Mouse (Mus musculus) heart, embryonic 16.5 days (tissue): Measurements from ENCODE around the gene Ap1g1. TPM values are rescaled to one million over a fixed set of nuclear protein-coding genes. Genes with fewer than 3 reads are reported as not detected.

ENCODE experiments used
- ATAC-seq: fragments of 200-750 bp; cut with Nextera tagmentation; replicated peaks from 2 replicates; pipeline ENCODE4 v1.8.0; 2017; ENCODE audit warnings: moderate number of reproducible peaks; ENCODE audit not compliant: insufficient read depth, low FRiP score; ENCODE audit errors: extremely low read depth
- H3K27ac ChIP-seq: fragments of 300-500 bp; sonication (generic); 2 replicates; pipeline ENCODE4 v1.5.1; 2014; ENCODE audit warnings: mild to moderate bottlenecking, low read length, control low read depth, moderate library complexity
- H3K27me3 ChIP-seq: fragments of 300-500 bp; sonication (generic); 2 replicates; pipeline ENCODE4 v1.6.1; 2014; ENCODE audit warnings: low read length, mixed read lengths; ENCODE audit not compliant: control insufficient read depth, insufficient read depth
- H3K36me3 ChIP-seq: fragments of 300-500 bp; sonication (generic); 2 replicates; pipeline ENCODE4 v1.6.1; 2014; ENCODE audit not compliant: control insufficient read depth, insufficient read depth
- H3K4me1 ChIP-seq: fragments of 300-500 bp; sonication (generic); 2 replicates; pipeline ENCODE4 v1.6.1; 2014; ENCODE audit warnings: low read length, mixed read lengths; ENCODE audit not compliant: control insufficient read depth, insufficient read depth
- H3K4me2 ChIP-seq: fragments of 300-500 bp; sonication (generic); 2 replicates; pipeline ENCODE4 v1.6.1; 2014; ENCODE audit warnings: low read depth, mild to moderate bottlenecking, control low read depth, low read length
- H3K4me3 ChIP-seq: fragments of 300-500 bp; sonication (generic); 2 replicates; pipeline ENCODE4 v1.5.1; 2014; ENCODE audit warnings: mild to moderate bottlenecking, control low read depth, low read length
- H3K9ac ChIP-seq: fragments of 300-500 bp; sonication (generic); 2 replicates; pipeline ENCODE4 v1.6.1; 2014; ENCODE audit warnings: low read length, control low read depth
- H3K9me3 ChIP-seq: fragments of 300-500 bp; sonication (generic); replicated peaks from 2 replicates; pipeline ENCODE4 v1.6.1; 2016; ENCODE audit warnings: low read length; ENCODE audit not compliant: control insufficient read depth
- WGBS: fragments of 180-500 bp; shearing (Covaris S2); extraction: QIAGEN DNeasy Blood & Tissue Kit; methylation state at CpG from one replicate; pipeline ENCODE4 v1.1.7; 2014; 5-methylcytosine and 5-hydroxymethylcytosine counted together
- polyA plus RNA-seq: library from polyadenylated mRNA; unstranded; fragments of >200 nt; fragmentation: Nextera tagmentation; extraction: Ambion mirVana; gene quantifications from 2 replicates; pipeline ENCODE4 v1.2.1, GENCODE M21; 2015

The Ap1g1 gene
- polyA plus RNA-seq, 1 experiment from 2014 or later, result 26.1 TPM

- Histone ChIP-seq H3K27me3 (no peaks in the 10 kb centered on the region), H3K36me3 (peaks cover 5% of the 10 kb centered on the region; the same call in 1 of the 2 replicates), H3K4me1 (no peaks in the 10 kb centered on the region), H3K4me3 (no peak overlapping the region), H3K9me3 (no peaks in the 10 kb centered on the region; the same call in 1 of the 2 replicates), H3K27ac (no peak overlapping the region), H3K9ac (no peak overlapping the region), H3K4me2 (no peak overlapping the region)
- no peak for ATAC-seq
- 91% methylated on average over 3 of the region's 3 CpGs for WGBS
Observed at GRCm38 (mm10) chr8:109890794-109891585, 112.6 kb downstream of the Ap1g1 start.

- H3K36me3 ChIP-seq, result peaks cover 2% of the 10 kb centered on the region; the same call in 1 of the 2 replicates
- ATAC-seq, result no peak
- 100% methylated on average over 1 of the region's 1 CpGs for WGBS
- H3K4me1 ChIP-seq, result no peaks in the 10 kb centered on the region
- H3K27me3 ChIP-seq, result no peaks in the 10 kb centered on the region
- no peaks in the 10 kb centered on the region; the same call in 1 of the 2 replicates for H3K9me3 ChIP-seq
- H3K4me3 ChIP-seq, result no peak overlapping the region
- H3K9ac ChIP-seq, result no peak overlapping the region
- H3K4me2 ChIP-seq, result no peak overlapping the region
- no peak overlapping the region for H3K27ac ChIP-seq
Observed at GRCm38 (mm10) chr8:109894636-109895035, 116.3 kb downstream of the Ap1g1 start.

DNA sequence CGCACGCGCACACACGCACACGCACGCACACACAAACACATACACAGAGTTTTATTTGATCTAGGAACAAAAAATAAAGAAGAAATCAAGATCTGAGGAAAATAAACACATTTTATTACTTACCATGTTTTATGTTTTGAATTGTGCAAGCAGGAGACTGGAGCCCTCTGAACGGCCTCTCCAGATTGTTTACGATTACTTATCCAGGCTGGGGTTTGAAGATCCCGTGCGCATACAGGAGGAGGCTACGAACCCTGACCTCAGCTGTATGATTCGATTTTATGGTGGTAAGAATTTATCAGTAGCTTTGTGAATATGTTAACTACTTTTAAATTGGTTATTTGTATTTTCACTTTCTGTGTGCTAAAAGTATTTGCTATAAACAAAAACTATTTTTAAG, 117.0 kb downstream of the Ap1g1 start:
- H3K9ac ChIP-seq, result no peak overlapping the region
- 0 out of 2 replicates have a peak, but pooled peaks cover 2% of the 10 kb centered on the region for H3K36me3 ChIP-seq
- no peak overlapping the region for H3K4me3 ChIP-seq
- H3K4me1 ChIP-seq, result no peaks in the 10 kb centered on the region
- WGBS, result 84% methylated on average over 12 of the region's 12 CpGs
- no peak for ATAC-seq
- H3K9me3 ChIP-seq, result no peaks in the 10 kb centered on the region; the same call in 1 of the 2 replicates
- no peak overlapping the region for H3K4me2 ChIP-seq
- no peak overlapping the region for H3K27ac ChIP-seq
- no peaks in the 10 kb centered on the region for H3K27me3 ChIP-seq

- H3K27me3 ChIP-seq, result no peaks in the 10 kb centered on the region
- H3K9me3 ChIP-seq, result no peaks in the 10 kb centered on the region
- no peaks in the 10 kb centered on the region for H3K4me1 ChIP-seq
- no peak overlapping the region for H3K27ac ChIP-seq
- ATAC-seq, result no peak
- no peak overlapping the region for H3K4me3 ChIP-seq
- H3K4me2 ChIP-seq, result no peak overlapping the region
- no peak overlapping the region for H3K9ac ChIP-seq
- H3K36me3 ChIP-seq, result no peaks in the 10 kb centered on the region
Observed at GRCm38 (mm10) chr8:109902379-109902778, 124.0 kb downstream of the Ap1g1 start.

- no peaks in the 10 kb centered on the region for H3K27me3 ChIP-seq
- H3K4me1 ChIP-seq, result no peaks in the 10 kb centered on the region
- H3K4me2 ChIP-seq, result no peak overlapping the region
- peaks cover 2% of the 10 kb centered on the region for H3K36me3 ChIP-seq
- H3K9ac ChIP-seq, result no peak overlapping the region
- no peak overlapping the region for H3K27ac ChIP-seq
- WGBS, result 68% methylated on average over 10 of the region's 10 CpGs
- H3K4me3 ChIP-seq, result no peak overlapping the region
- no peaks in the 10 kb centered on the region for H3K9me3 ChIP-seq
- ATAC-seq, result no peak
Observed at GRCm38 (mm10) chr8:109903909-109904469, 125.6 kb downstream of the Ap1g1 start.

- Histone ChIP-seq H3K9me3 (no peaks in the 10 kb centered on the region), H3K27ac (no peak overlapping the region), H3K4me2 (no peak overlapping the region), H3K4me1 (no peaks in the 10 kb centered on the region), H3K9ac (no peak overlapping the region), H3K36me3 (peaks cover 11% of the 10 kb centered on the region), H3K27me3 (no peaks in the 10 kb centered on the region), H3K4me3 (no peak overlapping the region)
- no peak for ATAC-seq
- 89% methylated on average over 1 of the region's 1 CpGs for WGBS
Observed at GRCm38 (mm10) chr8:109904928-109905668, 126.7 kb downstream of the Ap1g1 start.

GRCm38 (mm10) chr8:109906907-109907306, 128.6 kb downstream of the Ap1g1 start:
- Histone ChIP-seq H3K4me1 (no peaks in the 10 kb centered on the region), H3K9ac (no peak overlapping the region), H3K9me3 (no peaks in the 10 kb centered on the region), H3K4me3 (no peak overlapping the region), H3K27me3 (no peaks in the 10 kb centered on the region), H3K27ac (no peak overlapping the region), H3K4me2 (no peak overlapping the region), H3K36me3 (peaks cover 16% of the 10 kb centered on the region)
- ATAC-seq, result no peak
- WGBS, result 91% methylated on average over 3 of the region's 3 CpGs

DNA sequence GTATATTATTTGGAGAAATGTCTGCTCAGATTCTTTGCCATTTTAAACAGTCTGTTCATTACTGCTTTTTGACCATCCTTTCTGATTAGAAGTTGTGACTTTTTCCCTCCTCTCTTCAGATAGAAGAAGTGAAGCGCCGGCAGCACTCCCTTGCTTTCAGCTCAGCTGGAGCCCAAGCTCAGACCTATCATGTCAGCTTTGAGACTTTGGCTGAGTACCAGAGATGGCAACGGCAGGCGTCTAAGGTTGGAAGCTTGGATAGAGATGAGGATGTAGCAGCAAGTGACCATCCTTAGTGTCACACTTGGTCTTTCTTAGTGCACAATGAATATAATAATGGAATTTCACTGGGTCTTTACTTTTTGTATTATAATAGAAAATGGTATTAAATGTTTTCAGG, 129.0 kb downstream of the Ap1g1 start:
- Histone ChIP-seq H3K9me3 (no peaks in the 10 kb centered on the region), H3K4me2 (no peak overlapping the region), H3K4me1 (no peaks in the 10 kb centered on the region), H3K9ac (no peak overlapping the region), H3K36me3 (peaks cover 19% of the 10 kb centered on the region), H3K4me3 (no peak overlapping the region), H3K27me3 (no peaks in the 10 kb centered on the region), H3K27ac (no peak overlapping the region)
- 84% methylated on average over 4 of the region's 4 CpGs for WGBS
- ATAC-seq, result no peak
